Mouse (Mus musculus): ENCODE data around the gene Trpm8. TPM values are rescaled to one million over a fixed set of nuclear protein-coding genes. Genes with fewer than 3 reads are reported as not detected.

The Trpm8 gene
- total RNA-seq, 1 experiment from 2014 or later, result not detected

DNA sequence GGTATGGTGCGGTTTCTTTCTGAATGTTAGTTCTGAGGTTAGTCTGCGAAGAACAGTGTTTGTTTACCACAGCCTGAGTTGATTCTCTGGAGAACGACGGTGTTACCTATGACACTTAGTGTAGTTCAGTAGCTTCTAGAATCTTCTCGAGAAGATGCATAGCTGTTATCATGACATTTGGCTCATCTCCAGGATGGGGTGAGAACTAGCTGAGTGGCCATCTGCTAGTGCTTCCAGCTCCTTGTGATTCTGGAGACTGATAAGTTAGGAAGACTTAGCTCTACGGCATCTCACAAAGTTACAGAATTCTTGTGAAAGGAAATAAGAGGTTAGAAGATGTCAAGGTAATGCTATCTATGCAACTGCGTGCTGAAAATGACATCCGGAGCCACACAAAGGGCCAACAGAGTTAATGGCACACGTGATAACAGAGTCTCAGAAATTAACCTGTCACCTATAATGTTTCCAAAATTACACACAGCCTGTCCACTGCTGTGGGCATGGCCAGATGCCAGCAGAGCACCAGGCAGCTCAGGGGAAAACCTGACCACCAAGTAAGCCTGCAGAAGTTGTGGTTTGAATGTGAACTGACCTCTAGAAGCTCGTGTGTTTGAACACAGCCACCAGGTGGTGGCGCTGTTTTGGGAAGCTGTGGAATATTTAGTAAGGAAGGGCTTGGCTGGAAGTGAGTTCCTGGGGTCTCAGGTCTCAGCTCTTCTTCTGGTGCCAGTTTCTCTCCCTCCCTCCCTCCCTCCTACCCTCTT lies 89.6 kb downstream of the Trpm8 start:
- ATAC-seq (replicated peaks; ENCODE audit: insufficient number of reproducible peaks, low FRiP score, low TSS enrichment, poor library complexity, severe bottlenecking), result no peak

DNA sequence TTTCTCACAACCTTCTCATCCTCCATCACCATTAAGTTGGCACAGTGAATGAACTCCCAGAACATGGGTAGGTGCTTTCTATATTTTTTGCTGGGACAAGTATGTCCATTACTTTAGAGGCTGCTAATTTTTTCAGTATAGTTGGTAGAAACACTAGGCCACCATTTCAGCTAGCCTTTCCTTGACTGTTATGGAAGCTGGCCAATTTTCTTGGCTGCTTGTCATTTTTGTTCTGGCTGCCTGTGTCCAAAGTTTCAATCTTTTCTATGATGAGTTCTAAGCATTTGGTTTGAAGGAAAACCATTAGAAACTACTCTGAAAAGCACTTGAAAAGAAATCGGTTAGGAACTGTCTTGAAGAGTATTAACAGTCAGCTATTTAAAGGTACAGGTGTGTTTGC lies 101.0 kb downstream of the Trpm8 start:
- no peak for ATAC-seq (replicated peaks; ENCODE audit: insufficient number of reproducible peaks, low FRiP score, low TSS enrichment, poor library complexity, severe bottlenecking)

DNA sequence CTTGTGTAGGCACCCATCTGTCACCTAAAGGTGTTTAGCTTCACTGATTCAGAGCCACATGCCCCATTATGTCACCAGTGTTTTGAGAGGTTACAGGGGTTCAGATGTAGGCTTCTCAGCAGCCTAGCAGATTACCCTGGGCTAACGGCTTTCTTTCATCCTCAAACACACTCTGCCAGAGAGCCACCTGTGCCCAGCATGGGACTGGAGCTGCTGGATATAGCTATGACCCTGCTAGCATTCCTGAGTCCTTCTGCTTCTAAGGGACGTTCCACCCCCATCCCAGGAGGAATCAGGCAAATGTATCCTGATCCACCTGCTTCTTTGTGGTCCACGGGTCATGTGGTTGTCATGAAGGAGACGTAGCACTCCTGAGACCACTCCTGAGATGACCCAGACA lies 114.2 kb downstream of the Trpm8 start:
- no peak for ATAC-seq (replicated peaks; ENCODE audit: insufficient number of reproducible peaks, low FRiP score, low TSS enrichment, poor library complexity, severe bottlenecking)

DNA sequence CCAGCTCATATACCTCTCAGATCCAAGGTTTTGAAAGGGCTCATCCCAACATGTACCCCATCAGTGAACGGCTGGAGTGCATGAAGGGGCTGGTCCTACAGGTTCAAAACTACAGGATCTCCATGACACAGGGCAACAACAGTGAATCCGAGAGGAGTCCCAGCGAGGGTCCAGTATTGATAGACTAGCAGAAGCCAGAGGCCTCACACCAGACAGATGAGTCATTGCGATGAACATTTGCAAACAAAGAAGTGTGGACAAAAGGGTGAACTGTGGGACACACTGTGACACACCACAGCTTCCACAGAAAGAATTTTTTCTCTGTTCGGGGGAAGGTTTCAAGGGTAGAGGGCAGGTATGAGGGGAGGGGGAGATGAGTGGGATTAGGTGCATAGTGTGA lies 115.9 kb downstream of the Trpm8 start:
- no peak for ATAC-seq (replicated peaks; ENCODE audit: insufficient number of reproducible peaks, low FRiP score, low TSS enrichment, poor library complexity, severe bottlenecking)

DNA sequence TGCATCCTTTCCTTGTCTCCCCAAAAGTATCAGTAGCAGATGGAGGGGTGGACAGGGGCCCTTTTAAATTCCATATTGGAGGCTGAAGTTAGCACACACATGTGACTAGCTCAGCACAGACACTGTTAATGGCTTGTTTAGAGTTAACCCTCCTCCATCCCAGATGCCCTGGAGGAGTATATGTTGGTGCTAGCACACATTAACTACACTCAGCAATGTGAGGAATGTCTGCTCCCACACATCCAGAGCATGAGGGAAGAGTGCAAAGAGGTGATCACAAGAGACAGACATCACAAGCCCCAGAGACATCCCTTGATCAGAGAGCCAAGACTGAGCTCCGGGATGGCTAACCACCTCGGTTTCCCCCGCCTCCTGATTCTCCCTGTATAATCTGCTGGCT lies 125.9 kb downstream of the Trpm8 start:
- no peak for ATAC-seq (replicated peaks; ENCODE audit: insufficient number of reproducible peaks, low FRiP score, low TSS enrichment, poor library complexity, severe bottlenecking)

DNA sequence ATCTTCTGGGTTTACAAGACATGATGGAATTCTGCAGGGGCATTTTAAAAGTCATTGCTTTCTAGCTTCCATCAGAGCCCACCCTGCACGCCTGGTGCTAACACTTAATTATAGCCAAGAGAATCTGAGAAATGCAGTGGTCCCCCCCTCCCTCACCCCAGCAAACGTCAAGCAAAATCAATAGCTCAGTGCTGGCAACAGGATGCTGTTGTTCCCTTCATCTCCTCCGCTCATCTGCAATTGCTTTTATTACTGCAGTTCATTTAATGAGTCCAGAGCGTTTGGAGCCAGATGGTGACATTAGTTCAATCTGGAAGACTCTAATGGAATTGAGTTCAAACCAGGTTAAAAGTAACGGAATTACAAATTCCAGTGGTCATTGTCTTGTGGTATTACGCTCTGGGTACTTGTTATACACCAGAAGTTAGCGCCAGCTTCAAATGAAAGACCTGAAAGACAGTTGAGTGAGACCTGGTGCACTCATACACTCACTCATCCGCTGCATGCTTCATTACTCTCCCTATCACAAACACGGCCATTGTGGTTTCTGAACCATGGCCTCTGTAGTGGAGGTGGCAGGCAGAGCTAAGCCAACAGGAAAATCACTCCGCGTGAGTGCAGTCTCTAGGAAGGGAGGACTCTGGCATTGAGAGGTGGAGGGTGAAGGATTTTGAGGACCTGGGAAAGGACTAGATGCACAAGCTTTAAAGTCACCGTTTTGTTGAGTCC lies 128.8 kb downstream of the Trpm8 start:
- ATAC-seq (replicated peaks; ENCODE audit: insufficient number of reproducible peaks, low FRiP score, low TSS enrichment, poor library complexity, severe bottlenecking), result no peak

DNA sequence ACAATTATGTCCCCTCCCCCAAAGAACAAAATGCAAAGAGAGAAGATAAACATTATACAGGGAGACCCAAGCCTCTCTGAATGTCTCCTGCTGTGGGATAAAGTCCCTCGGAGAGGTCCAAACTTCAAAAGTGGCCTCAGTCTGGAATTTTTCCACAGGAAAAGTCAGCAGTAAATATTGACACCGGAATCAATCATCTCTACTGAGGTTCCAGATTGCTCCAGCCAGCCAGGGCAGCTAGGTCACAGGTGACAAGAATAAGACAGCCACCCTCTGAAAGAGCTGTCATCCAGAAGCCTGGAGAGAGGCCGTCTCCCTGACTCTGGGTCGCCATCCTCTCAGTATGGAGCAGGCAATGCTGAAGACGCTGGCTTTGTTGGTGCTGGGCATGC lies 129.3 kb downstream of the Trpm8 start, which contains the start of gene Spp2:
Spp2 (plus strand) TSS at position 155 of the 392 bp plus-strand sequence.
- ATAC-seq (replicated peaks; ENCODE audit: insufficient number of reproducible peaks, low FRiP score, low TSS enrichment, poor library complexity, severe bottlenecking), result no peak

DNA sequence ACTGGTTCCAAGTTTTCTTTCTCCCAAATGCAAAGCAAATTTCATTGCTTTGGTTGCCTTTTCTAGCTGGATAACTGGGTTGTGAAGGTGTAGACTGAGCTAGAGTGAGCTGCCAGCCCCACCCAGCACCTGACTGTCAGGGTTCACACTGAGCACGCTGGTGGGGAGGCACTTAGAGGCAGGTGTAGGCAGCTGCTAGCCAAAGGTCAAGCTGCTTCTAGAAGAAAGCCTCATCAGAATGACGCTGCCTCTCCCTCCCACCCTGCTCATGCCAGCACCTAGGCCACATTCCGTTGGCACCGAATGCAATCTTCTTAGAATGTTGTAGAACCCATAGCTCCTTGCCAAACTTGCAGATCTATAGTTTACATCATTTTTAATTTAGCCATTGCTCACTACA lies 130.9 kb downstream of the Trpm8 start:
- ATAC-seq (replicated peaks; ENCODE audit: insufficient number of reproducible peaks, low FRiP score, low TSS enrichment, poor library complexity, severe bottlenecking), result no peak

DNA sequence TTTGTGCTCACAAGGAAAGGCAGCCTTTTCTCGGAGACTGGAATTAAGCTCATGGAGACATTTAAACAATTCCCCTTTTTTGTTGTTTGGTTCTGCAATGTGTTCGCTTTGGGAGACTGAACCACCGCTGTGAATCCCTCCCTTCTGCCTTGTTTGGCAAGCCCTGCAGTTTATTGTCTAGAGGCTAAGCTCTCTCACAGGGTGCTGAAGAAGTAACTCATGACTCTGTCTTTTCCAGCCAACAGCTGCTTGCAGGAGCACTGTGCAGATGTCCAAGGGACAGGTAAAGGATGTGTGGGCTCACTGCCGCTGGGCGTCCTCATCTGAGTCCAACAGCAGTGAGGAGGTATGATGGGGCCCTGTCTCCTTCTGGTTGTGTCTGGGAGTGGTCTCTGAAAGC lies 134.6 kb downstream of the Trpm8 start:
- ATAC-seq (replicated peaks; ENCODE audit: insufficient number of reproducible peaks, low FRiP score, low TSS enrichment, poor library complexity, severe bottlenecking), result no peak

DNA sequence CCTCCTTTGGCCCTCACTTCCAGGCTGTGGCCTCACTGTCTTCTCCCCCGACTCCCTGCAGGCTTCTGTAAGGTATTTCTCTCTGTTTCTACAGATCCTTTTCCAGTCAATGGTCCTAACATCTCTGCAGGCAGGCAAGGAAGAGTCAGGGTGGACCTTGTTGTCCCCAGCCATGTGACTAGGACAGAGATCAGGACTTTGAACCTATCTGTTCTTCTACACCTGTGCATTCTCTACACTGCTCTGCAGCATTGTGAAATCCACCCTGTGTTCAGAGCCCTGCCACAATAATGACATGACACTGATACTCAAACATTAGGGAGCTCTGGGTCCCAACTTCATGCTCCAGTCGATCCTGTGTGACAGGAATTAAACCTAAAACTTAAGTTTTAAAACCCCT lies 141.5 kb downstream of the Trpm8 start:
- no peak for ATAC-seq (replicated peaks; ENCODE audit: insufficient number of reproducible peaks, low FRiP score, low TSS enrichment, poor library complexity, severe bottlenecking)

DNA sequence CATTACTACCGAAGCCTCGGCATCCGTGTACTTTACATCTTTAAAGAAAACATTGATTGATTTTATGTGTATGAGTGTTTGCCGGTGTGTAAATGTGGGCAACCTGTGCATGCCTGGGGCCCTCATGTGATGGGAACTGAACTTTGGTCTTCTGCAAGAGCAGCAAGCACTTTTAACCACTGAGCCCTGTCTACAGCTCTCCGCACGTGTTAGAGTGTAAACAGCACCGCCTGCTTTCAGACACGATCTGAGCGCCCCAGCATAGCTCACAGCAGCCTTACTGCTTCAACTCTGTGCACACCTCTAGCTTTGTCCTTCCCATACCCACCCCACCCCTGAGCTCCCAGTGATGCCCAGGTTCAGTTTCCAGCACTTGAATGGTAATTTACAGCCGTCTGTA lies 144.6 kb downstream of the Trpm8 start:
- ATAC-seq (replicated peaks; ENCODE audit: insufficient number of reproducible peaks, low FRiP score, low TSS enrichment, poor library complexity, severe bottlenecking), result no peak

DNA sequence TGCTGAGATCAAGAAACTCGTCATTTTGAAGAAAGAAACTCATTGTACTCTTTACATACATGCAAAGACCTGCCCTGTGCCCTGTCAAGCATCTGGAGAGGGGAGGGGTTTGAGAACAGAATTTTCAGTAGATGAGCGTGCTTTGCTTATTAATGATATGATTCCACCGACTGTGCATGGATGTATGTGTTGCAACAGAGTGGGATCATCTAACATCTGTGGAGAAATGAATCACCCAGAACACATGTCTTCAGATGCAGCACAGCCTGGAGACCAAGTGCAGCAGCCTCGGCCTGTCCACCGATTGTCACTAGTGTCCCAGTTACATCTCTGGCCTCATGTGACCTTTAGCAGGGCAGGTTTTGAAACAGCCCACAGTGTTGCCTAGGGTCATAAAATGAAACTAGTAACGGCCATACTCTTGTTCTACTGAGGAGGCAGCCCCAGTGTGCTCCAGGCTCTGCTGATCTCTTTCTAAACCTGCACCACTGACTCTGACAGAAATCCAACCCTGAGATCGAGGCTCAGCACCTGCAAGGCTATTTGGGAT lies 145.5 kb downstream of the Trpm8 start:
- ATAC-seq (replicated peaks; ENCODE audit: insufficient number of reproducible peaks, low FRiP score, low TSS enrichment, poor library complexity, severe bottlenecking), result no peak

DNA sequence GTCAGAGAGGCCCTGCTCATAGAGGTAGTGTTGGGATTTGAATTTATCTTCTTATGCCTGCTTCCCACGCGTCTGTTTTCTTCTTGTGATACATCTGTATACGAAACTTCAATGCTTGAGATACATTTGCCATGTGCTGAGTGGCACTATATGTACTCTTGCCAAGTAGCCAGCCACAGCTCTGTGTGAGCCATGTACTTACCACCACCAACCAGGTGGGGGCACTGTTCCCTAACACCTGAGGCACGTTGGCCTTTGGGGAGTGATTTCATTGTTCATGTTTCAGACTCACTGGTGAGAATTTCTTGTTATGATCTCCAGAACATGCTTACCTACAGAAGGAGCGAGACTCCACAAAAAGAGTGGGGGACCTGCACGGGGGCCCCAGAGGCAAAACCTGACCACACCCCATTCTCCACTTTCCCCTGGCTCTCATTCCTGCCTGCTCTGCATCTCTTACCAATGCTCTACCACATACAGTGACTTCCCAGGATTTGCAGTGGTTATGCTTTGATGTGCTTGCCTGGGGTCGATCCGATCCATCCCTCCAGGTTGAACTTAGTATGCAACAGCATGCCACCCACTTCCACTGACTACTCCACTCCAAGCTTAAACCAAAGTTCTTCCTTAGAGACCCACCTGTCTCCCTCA lies 147.3 kb downstream of the Trpm8 start:
- peak; percentile 86 for ATAC-seq (replicated peaks; ENCODE audit: insufficient number of reproducible peaks, low FRiP score, low TSS enrichment, poor library complexity, severe bottlenecking)

DNA sequence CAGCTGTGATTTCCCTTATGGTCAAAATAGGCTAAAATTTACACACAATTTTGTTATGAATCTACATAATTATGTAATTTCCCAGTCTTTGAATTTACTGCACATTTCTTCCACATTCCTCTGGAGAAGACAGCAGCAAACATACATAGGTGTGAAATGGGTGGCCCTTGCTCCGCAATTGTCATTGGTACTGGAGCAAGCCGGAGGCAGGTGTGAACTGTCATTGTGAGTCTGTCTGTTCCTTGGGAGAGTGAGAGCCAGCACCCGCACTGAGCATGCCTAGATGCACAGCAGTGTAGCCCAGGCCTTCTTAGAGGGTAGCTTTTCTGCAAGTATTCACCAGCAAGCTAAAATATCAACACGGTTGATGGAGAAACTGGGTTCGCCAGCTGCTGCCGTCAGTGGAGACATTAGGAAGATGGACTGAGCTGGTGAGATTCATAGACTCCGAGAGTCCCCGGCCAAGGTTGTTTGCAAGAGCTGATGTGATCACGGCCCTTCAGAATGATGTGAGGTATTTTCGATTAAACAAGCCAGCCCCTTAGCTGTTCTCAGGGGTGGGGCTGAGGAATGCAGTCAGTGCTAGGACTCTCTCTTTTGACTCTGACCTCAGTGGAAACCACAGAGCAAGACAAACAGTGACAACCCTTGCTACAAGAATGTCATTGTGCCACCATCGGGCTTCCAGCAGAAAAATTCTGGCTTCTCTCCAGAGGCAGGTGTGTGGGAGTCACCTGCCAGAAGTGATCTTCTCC lies 150.7 kb downstream of the Trpm8 start:
- no peak for ATAC-seq (replicated peaks; ENCODE audit: insufficient number of reproducible peaks, low FRiP score, low TSS enrichment, poor library complexity, severe bottlenecking)

DNA sequence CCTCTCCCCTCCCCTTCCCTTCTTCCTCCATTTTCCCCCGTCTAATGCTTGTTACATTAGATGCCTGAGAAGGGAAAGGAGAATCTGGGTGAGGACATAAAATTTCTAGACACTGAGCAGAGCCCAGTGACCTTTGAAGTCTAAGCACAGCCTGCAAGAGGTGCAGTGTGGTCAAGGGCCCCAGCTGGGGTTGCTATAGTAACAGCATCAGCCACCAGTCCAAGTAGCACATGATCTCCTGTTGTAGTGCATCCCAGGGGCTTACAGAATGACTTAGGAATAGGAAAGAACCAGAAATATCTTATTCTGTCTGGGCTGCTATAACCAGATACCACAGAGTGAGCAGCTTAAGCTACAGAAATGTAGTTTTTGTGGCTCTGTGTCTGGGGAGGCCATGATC lies 152.0 kb downstream of the Trpm8 start:
- ATAC-seq (replicated peaks; ENCODE audit: insufficient number of reproducible peaks, low FRiP score, low TSS enrichment, poor library complexity, severe bottlenecking), result no peak

DNA sequence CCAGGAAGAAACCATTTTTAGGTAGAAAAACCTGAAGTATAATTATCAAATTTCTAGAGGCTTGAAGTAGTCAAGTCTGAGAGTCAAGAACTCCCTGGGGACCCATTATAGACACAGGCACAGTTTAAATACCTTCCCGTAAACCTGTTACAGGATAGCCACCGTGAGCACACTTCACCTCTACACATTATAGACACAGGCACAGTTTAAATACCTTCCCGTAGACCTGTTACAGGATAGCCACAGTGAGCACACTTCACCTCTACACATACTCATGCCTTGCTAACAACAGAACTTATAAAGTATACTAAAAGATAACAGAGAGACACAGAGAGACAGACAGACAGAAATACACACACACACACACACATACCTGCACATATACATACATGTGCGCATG lies 153.8 kb downstream of the Trpm8 start:
- ATAC-seq (replicated peaks; ENCODE audit: insufficient number of reproducible peaks, low FRiP score, low TSS enrichment, poor library complexity, severe bottlenecking), result no peak

DNA sequence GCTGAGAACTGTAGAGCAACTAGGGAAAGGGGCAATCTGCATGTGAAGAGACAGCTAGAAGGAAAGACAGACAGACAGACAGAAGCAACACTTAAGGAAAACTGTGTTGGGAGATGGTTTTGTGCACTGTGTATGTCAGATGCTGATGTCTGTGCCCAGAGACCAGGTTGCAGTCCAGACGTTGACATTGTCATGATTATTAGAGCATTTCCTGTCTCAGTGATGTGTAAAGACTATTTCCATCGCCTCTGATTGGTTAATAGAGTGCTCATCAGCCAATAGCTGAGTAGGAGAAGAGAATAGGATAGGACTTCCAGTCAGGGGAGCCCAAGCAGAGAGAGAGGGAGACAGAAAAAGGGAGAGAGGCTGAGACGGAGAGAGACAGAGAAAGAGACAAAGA lies 155.1 kb downstream of the Trpm8 start:
- no peak for ATAC-seq (replicated peaks; ENCODE audit: insufficient number of reproducible peaks, low FRiP score, low TSS enrichment, poor library complexity, severe bottlenecking)

DNA sequence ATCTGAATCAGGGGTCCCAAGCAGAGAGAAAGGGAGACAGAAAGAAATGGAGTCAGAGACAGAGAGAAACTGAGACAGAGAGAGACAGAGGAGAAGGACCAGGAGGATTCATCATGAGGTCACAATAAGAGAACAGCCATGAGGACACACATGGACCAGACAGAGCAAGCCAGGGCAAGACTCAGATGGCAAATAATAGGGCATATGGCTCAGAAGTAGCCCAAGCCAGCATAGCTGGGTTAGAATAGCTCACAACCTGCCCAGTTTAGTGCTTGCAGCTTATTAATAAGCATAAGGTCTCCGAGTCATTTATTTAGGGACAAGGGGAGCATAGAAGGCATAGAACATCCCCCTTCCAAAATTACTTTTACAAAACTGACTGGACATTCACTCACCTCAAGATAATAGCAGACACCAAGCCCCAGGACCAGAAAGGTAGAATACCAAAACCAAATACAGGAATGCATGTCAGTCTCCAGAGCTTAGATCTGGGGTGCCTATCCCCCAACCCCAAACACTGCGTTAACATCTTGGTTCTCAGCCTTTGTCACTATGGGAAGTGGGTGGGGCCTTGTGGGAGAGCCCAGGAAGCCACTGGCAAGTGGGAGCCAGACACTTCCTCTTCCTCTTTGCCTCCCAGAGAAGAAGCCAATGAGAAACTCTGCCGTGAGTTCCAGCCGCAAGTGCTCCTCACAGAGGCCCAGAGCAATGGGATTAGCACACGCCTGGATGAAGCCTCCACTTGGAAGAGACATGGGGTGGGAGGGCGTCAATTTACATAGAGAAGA lies 155.8 kb downstream of the Trpm8 start:
- peak; percentile 61 for ATAC-seq (replicated peaks; ENCODE audit: insufficient number of reproducible peaks, low FRiP score, low TSS enrichment, poor library complexity, severe bottlenecking)
